Mouse (Mus musculus): ENCODE data around the gene Sfxn2.

GRCm38 (mm10) chr19:46547565-46547964 lies 25.6 kb upstream of the Sfxn2 start:
- no peak for TF ChIP-seq CTCF (IDR thresholded peaks at IDR 0.05; ENCODE audit: extremely low read depth, insufficient read depth, low read length)
- TF ChIP-seq POLR2A (IDR thresholded peaks at IDR 0.05; ENCODE audit: extremely low read depth, insufficient read depth, low read length) = no peak

Data from cortical plate, adult 2 months (tissue).